Mouse (Mus musculus) heart, embryonic 13.5 days (tissue): ENCODE results near the gene Cers3. TPM values are rescaled to one million over a fixed set of nuclear protein-coding genes. Genes with fewer than 3 reads are reported as not detected.

Source experiments
- ATAC-seq: fragments of 200-750 bp; cut with Nextera tagmentation; 2 replicates; pipeline ENCODE4 v1.8.0; 2017; ENCODE audit warnings: moderate TSS enrichment; ENCODE audit not compliant: insufficient number of reproducible peaks, low FRiP score, low TSS enrichment; ENCODE audit errors: extremely low read depth
- H3K27ac ChIP-seq: fragments of 300-500 bp; sonication (generic); replicated peaks from 2 replicates; pipeline ENCODE4 v1.5.1; 2015; ENCODE audit warnings: moderate library complexity, mild to moderate bottlenecking, inconsistent platforms
- H3K27me3 ChIP-seq: fragments of 300-500 bp; sonication (generic); replicated peaks from 2 replicates; pipeline ENCODE4 v1.6.1; 2015; ENCODE audit warnings: mild to moderate bottlenecking, inconsistent platforms
- H3K36me3 ChIP-seq: fragments of 300-500 bp; sonication (generic); 2 replicates; pipeline ENCODE4 v1.6.1; 2015; ENCODE audit warnings: mild to moderate bottlenecking, inconsistent platforms
- H3K4me1 ChIP-seq: fragments of 300-500 bp; sonication (generic); 2 replicates; pipeline ENCODE4 v1.6.1; 2015; ENCODE audit warnings: inconsistent platforms
- H3K4me2 ChIP-seq: fragments of 300-500 bp; sonication (generic); 2 replicates; pipeline ENCODE4 v1.6.1; 2015; ENCODE audit warnings: inconsistent platforms, mild to moderate bottlenecking, moderate library complexity
- H3K4me3 ChIP-seq: fragments of 300-500 bp; sonication (generic); 2 replicates; pipeline ENCODE4 v1.5.1; 2015; ENCODE audit warnings: moderate library complexity, mild to moderate bottlenecking, inconsistent platforms
- H3K9ac ChIP-seq: fragments of 300-500 bp; sonication (generic); 2 replicates; pipeline ENCODE4 v1.6.1; 2015; ENCODE audit warnings: inconsistent platforms, mild to moderate bottlenecking, moderate library complexity
- H3K9me3 ChIP-seq: fragments of 300-500 bp; sonication (generic); 2 replicates; pipeline ENCODE4 v1.6.1; 2016; ENCODE audit warnings: inconsistent platforms
- WGBS: fragments of 180-500 bp; shearing (Covaris S2); methylation state at CpG from one replicate; pipeline ENCODE4 v1.1.7; 2015; ENCODE audit warnings: mixed read lengths; 5-methylcytosine and 5-hydroxymethylcytosine counted together
- polyA plus RNA-seq: library from polyadenylated mRNA; unstranded; fragments of >200 nt; fragmentation: Nextera tagmentation; extraction: Ambion mirVana; gene quantifications from 2 replicates; pipeline ENCODE4 v1.2.1, GENCODE M21; 2015

The Cers3 gene
- polyA plus RNA-seq, 1 experiment from 2014 or later: 0.45 TPM

- Histone ChIP-seq H3K27me3 (peaks cover 19% of the 10 kb centered on the region), H3K9me3 (no peaks in the 10 kb centered on the region), H3K27ac (no peak overlapping the region), H3K4me2 (peak overlapping the region; percentile 100), H3K4me3 (peak overlapping the region; percentile 64), H3K4me1 (peaks cover 24% of the 10 kb centered on the region), H3K36me3 (no peaks in the 10 kb centered on the region), H3K9ac (0 out of 2 replicates have a peak overlapping the region, but pooled peaks have one; percentile 86)
- ATAC-seq: no peak
- WGBS: 77% methylated on average over 7 of the region's 7 CpGs
Observed at GRCm38 (mm10) chr7:66841165-66841564, 97.9 kb downstream of the Cers3 start.

- no peak for ATAC-seq
- H3K27me3 ChIP-seq: peaks cover 18% of the 10 kb centered on the region
- no peak overlapping the region for H3K4me3 ChIP-seq
- H3K27ac ChIP-seq: 0 out of 2 replicates have a peak overlapping the region, but pooled peaks have one; percentile 12
- H3K9ac ChIP-seq: no peak overlapping the region
- H3K4me2 ChIP-seq: peak overlapping the region; percentile 100; the same call in 1 of the 2 replicates
- 40% methylated on average over 10 of the region's 10 CpGs for WGBS
- peaks cover 29% of the 10 kb centered on the region for H3K4me1 ChIP-seq
- H3K36me3 ChIP-seq: no peaks in the 10 kb centered on the region
- H3K9me3 ChIP-seq: no peaks in the 10 kb centered on the region
Observed at GRCm38 (mm10) chr7:66842021-66842420, 98.7 kb downstream of the Cers3 start.

- Histone ChIP-seq H3K27ac (no peak overlapping the region), H3K4me3 (no peak overlapping the region), H3K9ac (no peak overlapping the region), H3K4me2 (no peak overlapping the region), H3K9me3 (no peaks in the 10 kb centered on the region), H3K36me3 (no peaks in the 10 kb centered on the region), H3K4me1 (peaks cover 29% of the 10 kb centered on the region), H3K27me3 (peaks cover 14% of the 10 kb centered on the region)
- no peak for ATAC-seq
- WGBS: 55% methylated on average over 2 of the region's 2 CpGs
Observed at GRCm38 (mm10) chr7:66843846-66844245, 100.5 kb downstream of the Cers3 start.

DNA sequence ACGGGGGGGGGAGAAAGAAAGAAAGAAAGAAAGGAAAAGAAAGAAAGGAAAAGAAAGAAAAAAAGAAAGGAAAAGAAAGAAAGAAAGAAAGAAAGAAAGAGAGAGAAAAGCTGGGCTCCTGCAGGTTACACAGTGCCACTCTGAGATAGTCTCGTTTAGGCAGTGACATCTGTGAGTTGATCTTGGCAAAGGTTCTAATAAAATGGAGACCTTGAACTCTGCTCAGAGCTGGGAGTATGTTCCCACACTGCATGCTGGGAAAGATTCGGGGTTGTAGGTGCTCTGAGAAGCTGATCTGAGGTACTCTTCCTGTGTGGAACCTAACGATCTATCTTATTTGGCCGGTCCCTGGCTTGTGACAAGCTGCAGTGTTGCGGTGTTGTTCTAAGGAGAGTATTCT lies 103.3 kb downstream of the Cers3 start:
- Histone ChIP-seq H3K4me2 (no peak overlapping the region), H3K4me3 (no peak overlapping the region), H3K27me3 (peaks cover 7% of the 10 kb centered on the region), H3K36me3 (peaks cover 10% of the 10 kb centered on the region; the same call in 1 of the 2 replicates), H3K9ac (no peak overlapping the region), H3K9me3 (no peaks in the 10 kb centered on the region), H3K4me1 (peaks cover 17% of the 10 kb centered on the region), H3K27ac (no peak overlapping the region)
- 73% methylated on average over 6 of the region's 6 CpGs for WGBS
- no peak for ATAC-seq

DNA sequence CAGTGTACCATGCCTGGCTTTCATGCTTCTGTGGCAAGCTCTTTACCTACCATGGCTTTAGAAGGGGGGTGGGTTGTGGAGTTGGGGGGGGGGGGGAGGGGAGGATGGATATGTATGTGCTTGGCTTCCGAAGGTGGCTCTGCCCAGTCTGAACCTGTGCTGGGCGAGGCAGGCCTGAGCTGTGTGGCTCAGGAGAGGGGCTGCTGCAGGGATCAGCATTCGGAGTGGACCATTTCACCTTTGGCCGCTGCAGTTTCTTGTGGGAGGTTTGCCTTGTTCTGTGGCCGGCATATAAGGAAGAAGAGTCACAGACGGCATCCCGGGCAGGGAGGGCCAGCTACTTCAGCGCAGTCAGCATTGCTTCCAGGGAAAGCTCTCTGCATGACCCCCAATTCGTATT lies 104.0 kb downstream of the Cers3 start:
- Histone ChIP-seq H3K4me1 (peaks cover 10% of the 10 kb centered on the region), H3K4me3 (no peak overlapping the region), H3K36me3 (peaks cover 10% of the 10 kb centered on the region; the same call in 1 of the 2 replicates), H3K27me3 (0 out of 2 replicates have a peak, but pooled peaks cover 6% of the 10 kb centered on the region), H3K9me3 (no peaks in the 10 kb centered on the region), H3K27ac (no peak overlapping the region), H3K9ac (no peak overlapping the region), H3K4me2 (no peak overlapping the region)
- WGBS: 82% methylated on average over 9 of the region's 9 CpGs
- ATAC-seq: no peak

GRCm38 (mm10) chr7:66849316-66849715 lies 106.0 kb downstream of the Cers3 start:
- WGBS: 90% methylated on average over 6 of the region's 6 CpGs
- ATAC-seq: no peak
- H3K4me3 ChIP-seq: no peak overlapping the region
- H3K4me2 ChIP-seq: no peak overlapping the region
- 0 out of 2 replicates have a peak, but pooled peaks cover 12% of the 10 kb centered on the region for H3K27me3 ChIP-seq
- no peak overlapping the region for H3K9ac ChIP-seq
- no peak overlapping the region for H3K27ac ChIP-seq
- peaks cover 16% of the 10 kb centered on the region; the same call in 1 of the 2 replicates for H3K36me3 ChIP-seq
- H3K4me1 ChIP-seq: peaks cover 6% of the 10 kb centered on the region; the same call in 1 of the 2 replicates
- no peaks in the 10 kb centered on the region for H3K9me3 ChIP-seq

- peaks cover 10% of the 10 kb centered on the region for H3K4me1 ChIP-seq
- no peak overlapping the region for H3K4me2 ChIP-seq
- no peak overlapping the region for H3K27ac ChIP-seq
- no peaks in the 10 kb centered on the region for H3K9me3 ChIP-seq
- peaks cover 29% of the 10 kb centered on the region for H3K36me3 ChIP-seq
- 0 out of 2 replicates have a peak, but pooled peaks cover 9% of the 10 kb centered on the region for H3K27me3 ChIP-seq
- no peak overlapping the region for H3K9ac ChIP-seq
- no peak for ATAC-seq
- H3K4me3 ChIP-seq: no peak overlapping the region
- WGBS: 61% methylated on average over 3 of the region's 3 CpGs
Observed at GRCm38 (mm10) chr7:66852164-66852563, 108.9 kb downstream of the Cers3 start.

DNA sequence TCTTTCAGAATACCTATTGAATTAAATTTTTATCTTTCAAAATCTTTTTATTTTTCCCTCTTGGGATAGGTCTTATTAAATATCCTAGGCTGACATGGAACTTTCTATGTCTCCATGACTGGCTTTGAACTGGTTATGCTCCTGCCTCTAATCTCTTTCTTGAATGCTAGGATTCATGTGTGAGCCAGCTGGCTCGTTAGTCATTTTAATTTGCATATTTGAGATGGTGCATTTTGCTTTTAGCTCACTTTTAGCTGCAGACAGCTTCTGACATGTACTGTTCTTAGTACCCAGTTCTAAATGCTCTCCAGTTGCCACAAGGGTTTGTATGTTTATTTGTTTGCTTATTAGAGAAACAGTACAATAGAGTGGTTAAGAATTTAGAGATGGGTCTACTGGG lies 114.3 kb downstream of the Cers3 start:
- 76% methylated on average over 1 of the region's 1 CpGs for WGBS
- ATAC-seq: no peak
- peaks cover 20% of the 10 kb centered on the region for H3K36me3 ChIP-seq
- no peak overlapping the region for H3K4me2 ChIP-seq
- no peaks in the 10 kb centered on the region for H3K9me3 ChIP-seq
- peaks cover 10% of the 10 kb centered on the region for H3K4me1 ChIP-seq
- H3K27me3 ChIP-seq: peaks cover 7% of the 10 kb centered on the region; the same call in 1 of the 2 replicates
- H3K4me3 ChIP-seq: no peak overlapping the region
- no peak overlapping the region for H3K27ac ChIP-seq
- no peak overlapping the region for H3K9ac ChIP-seq

GRCm38 (mm10) chr7:66858247-66859075 lies 115.2 kb downstream of the Cers3 start:
- Histone ChIP-seq H3K36me3 (peaks cover 20% of the 10 kb centered on the region), H3K27me3 (peaks cover 4% of the 10 kb centered on the region; the same call in 1 of the 2 replicates), H3K9ac (no peak overlapping the region), H3K4me3 (no peak overlapping the region), H3K9me3 (no peaks in the 10 kb centered on the region), H3K4me1 (peaks cover 10% of the 10 kb centered on the region), H3K4me2 (no peak overlapping the region), H3K27ac (no peak overlapping the region)
- ATAC-seq: no peak
- WGBS: 70% methylated on average over 12 of the region's 12 CpGs

GRCm38 (mm10) chr7:66859220-66859619 lies 115.9 kb downstream of the Cers3 start:
- Histone ChIP-seq H3K36me3 (peaks cover 20% of the 10 kb centered on the region), H3K27ac (no peak overlapping the region), H3K4me3 (no peak overlapping the region), H3K27me3 (peaks cover 4% of the 10 kb centered on the region; the same call in 1 of the 2 replicates), H3K4me2 (no peak overlapping the region), H3K4me1 (peaks cover 10% of the 10 kb centered on the region), H3K9ac (no peak overlapping the region), H3K9me3 (no peaks in the 10 kb centered on the region)
- no peak for ATAC-seq
- WGBS: 81% methylated on average over 5 of the region's 5 CpGs

- WGBS: 68% methylated on average over 19 of the region's 19 CpGs
Observed at GRCm38 (mm10) chr7:66866944-66867718, 123.8 kb downstream of the Cers3 start.

More at GRCm38 (mm10) chr7:66866944-66867718, 123.8 kb downstream of the Cers3 start:
- Histone ChIP-seq H3K27me3 (no peaks in the 10 kb centered on the region), H3K9ac (no peak overlapping the region), H3K4me1 (peaks cover 47% of the 10 kb centered on the region), H3K36me3 (peaks cover 10% of the 10 kb centered on the region; the same call in 1 of the 2 replicates), H3K9me3 (no peaks in the 10 kb centered on the region), H3K4me2 (no peak overlapping the region), H3K4me3 (no peak overlapping the region), H3K27ac (peak overlapping the region; percentile 20; the same call in 1 of the 2 replicates)
- no peak for ATAC-seq
